Comparison of ENCODE assay signal across 12 mouse cellular contexts in genomic region chr6:48573280-48573679, GRCm38 (mm10). TPM values are rescaled to one million over a fixed set of nuclear protein-coding genes. Genes with fewer than 3 reads are reported as not detected.
DNase-seq lines count a peak whose midpoint lies in the region; ATAC-seq lines count a peak whose summit lies in the region.
"Had no signal": no experiment of that assay in that cellular context is flagged by ENCODE, and none has a peak within 500 bp of the region (broad histone marks: within the 10 kb centered on the region; RNA-seq: fewer than 3 reads in every experiment).

No protein-coding gene starts in this region.

- H3K27me3 ChIP-seq in heart, embryonic 10.5 days (ENCODE audit: insufficient read depth, poor library complexity, severe bottlenecking) = no peaks in the 10 kb centered on the region
- H3K27me3 ChIP-seq in kidney, embryonic 15.5 days = no peaks in the 10 kb centered on the region

- no peak overlapping the region for H3K9ac ChIP-seq in kidney, embryonic 15.5 days

- peak; percentile 49; the same call in 1 of the 2 replicates for ATAC-seq in kidney, embryonic 15.5 days (replicated peaks; ENCODE audit: low FRiP score)

- WGBS in heart, embryonic 10.5 days = 15% methylated on average over 10 of the region's 10 CpGs
- 25% methylated on average over 10 of the region's 10 CpGs for WGBS in kidney, embryonic 15.5 days

- no peak overlapping the region for H3K4me3 ChIP-seq in heart, embryonic 10.5 days
- H3K4me3 ChIP-seq in kidney, embryonic 15.5 days (replicated peaks) = no peak overlapping the region
- H3K4me3 ChIP-seq: forebrain, embryonic 10.5 days had no signal

- no peaks in the 10 kb centered on the region; the same call in 1 of the 2 replicates for H3K9me3 ChIP-seq in heart, embryonic 10.5 days
- no peaks in the 10 kb centered on the region for H3K9me3 ChIP-seq in kidney, embryonic 15.5 days (replicated peaks)
- H3K9me3 ChIP-seq: forebrain, embryonic 10.5 days had no signal

- H3K36me3 ChIP-seq in heart, embryonic 10.5 days = peaks cover 6% of the 10 kb centered on the region; the same call in 1 of the 2 replicates
- H3K36me3 ChIP-seq in kidney, embryonic 15.5 days = no peaks in the 10 kb centered on the region

- H3K27ac ChIP-seq in heart, embryonic 10.5 days = peak overlapping the region; percentile 62
- peak overlapping the region; percentile 72 for H3K27ac ChIP-seq in kidney, embryonic 15.5 days
- H3K27ac ChIP-seq: forebrain, embryonic 10.5 days had no signal

- peak; percentile 23 for DNase-seq in kidney, adult 11 months
- DNase-seq in kidney, adult 9 months = no peak
- DNase-seq in heart, embryonic 10.5 days (ENCODE audit: low spot score) = peak; percentile 87
- peak; percentile 30 for DNase-seq in lung, postnatal 36 days
- DNase-seq in right cerebral cortex, postnatal 14 days = no peak
- DNase-seq in MN1 (ENCODE audit: low spot score) = no peak
- DNase-seq in spleen, postnatal 4 days (ENCODE audit: low spot score in 2 of 2) = no peak
- DNase-seq: cerebellum, adult 11 months had no signal

- H3K4me1 ChIP-seq in heart, embryonic 10.5 days = peaks cover 46% of the 10 kb centered on the region
- H3K4me1 ChIP-seq in kidney, embryonic 15.5 days = peaks cover 43% of the 10 kb centered on the region

- no peak overlapping the region for H3K4me2 ChIP-seq in kidney, embryonic 15.5 days

RNA-seq across cellular contexts. Expression of gene Rarres2, which starts 0.7 kb away (rescaled TPM):
- polyA plus RNA-seq in heart, embryonic 10.5 days (2016; fragmentation: Nextera tagmentation; extraction: Ambion mirVana) = 10.5 and 18.2 TPM in 2 replicates
- 55.4 and 68.7 TPM in 2 replicates for polyA plus RNA-seq in kidney, embryonic 15.5 days (2015; fragmentation: Nextera tagmentation; extraction: Ambion mirVana)

RNA-seq across cellular contexts. Expression of gene Gm45021, which starts 16.1 kb away (rescaled TPM):
- polyA plus RNA-seq in heart, embryonic 10.5 days (2016; fragmentation: Nextera tagmentation; extraction: Ambion mirVana) = not detected in 2 replicates
- polyA plus RNA-seq in kidney, embryonic 15.5 days (2015; fragmentation: Nextera tagmentation; extraction: Ambion mirVana) = not detected in 2 replicates
- polyA plus RNA-seq: forebrain, embryonic 10.5 days; large intestine, adult 2 months; testis, adult 2 months had no signal

RNA-seq across cellular contexts. Expression of gene Lrrc61, which starts 18.7 kb away (rescaled TPM):
- 9.5 and 12.9 TPM in 2 replicates for polyA plus RNA-seq in heart, embryonic 10.5 days (2016; fragmentation: Nextera tagmentation; extraction: Ambion mirVana)
- 12.8 and 16.4 TPM in 2 replicates for polyA plus RNA-seq in kidney, embryonic 15.5 days (2015; fragmentation: Nextera tagmentation; extraction: Ambion mirVana)

RNA-seq across cellular contexts. Expression of gene Repin1, which starts 20.4 kb away (rescaled TPM):
- polyA plus RNA-seq in heart, embryonic 10.5 days (2016; fragmentation: Nextera tagmentation; extraction: Ambion mirVana) = 31.9 and 33.2 TPM in 2 replicates
- polyA plus RNA-seq in kidney, embryonic 15.5 days (2015; fragmentation: Nextera tagmentation; extraction: Ambion mirVana) = 43.8 and 47.3 TPM in 2 replicates

RNA-seq across cellular contexts. Expression of gene Gm44965, which starts 20.5 kb away (rescaled TPM):
- 0.49 TPM in 1 of 2 replicates, not detected in the other for polyA plus RNA-seq in heart, embryonic 10.5 days (2016; fragmentation: Nextera tagmentation; extraction: Ambion mirVana)
- polyA plus RNA-seq in kidney, embryonic 15.5 days (2015; fragmentation: Nextera tagmentation; extraction: Ambion mirVana) = not detected in 2 replicates
- polyA plus RNA-seq: large intestine, adult 2 months; testis, adult 2 months had no signal

Comparison
In these comparisons a context has a peak if more than half of its experiments do, and no peak if none do; other contexts are left out.
1. DNase-seq: peak in kidney, adult 11 months (single experiment), heart, embryonic 10.5 days (single experiment) and lung, postnatal 36 days (single experiment); none in kidney, adult 9 months (single experiment), right cerebral cortex, postnatal 14 days (single experiment), MN1 (single experiment) and spleen, postnatal 4 days (0 of 2).